Mouse (Mus musculus) layer of hippocampus, adult 8-10 months (tissue): ENCODE results near the gene Usp21. TPM values are rescaled to one million over a fixed set of nuclear protein-coding genes. Genes with fewer than 3 reads are reported as not detected.

Source experiments
- DNase-seq, 2 experiments: peaks; one replicate each; pipeline ENCODE4 v3.0.0; 2022; ENCODE audit warnings: low spot score in 2 of 2
- total RNA-seq, 4 experiments: library from RNA; stranded (reverse); gene quantifications; 2 replicates each; pipeline ENCODE4 v1.2.4; 2022

Usp21 gene
- total RNA-seq, 4 experiments from 2014 or later = 53.7 to 63.6 (median 58.8) TPM

DNA sequence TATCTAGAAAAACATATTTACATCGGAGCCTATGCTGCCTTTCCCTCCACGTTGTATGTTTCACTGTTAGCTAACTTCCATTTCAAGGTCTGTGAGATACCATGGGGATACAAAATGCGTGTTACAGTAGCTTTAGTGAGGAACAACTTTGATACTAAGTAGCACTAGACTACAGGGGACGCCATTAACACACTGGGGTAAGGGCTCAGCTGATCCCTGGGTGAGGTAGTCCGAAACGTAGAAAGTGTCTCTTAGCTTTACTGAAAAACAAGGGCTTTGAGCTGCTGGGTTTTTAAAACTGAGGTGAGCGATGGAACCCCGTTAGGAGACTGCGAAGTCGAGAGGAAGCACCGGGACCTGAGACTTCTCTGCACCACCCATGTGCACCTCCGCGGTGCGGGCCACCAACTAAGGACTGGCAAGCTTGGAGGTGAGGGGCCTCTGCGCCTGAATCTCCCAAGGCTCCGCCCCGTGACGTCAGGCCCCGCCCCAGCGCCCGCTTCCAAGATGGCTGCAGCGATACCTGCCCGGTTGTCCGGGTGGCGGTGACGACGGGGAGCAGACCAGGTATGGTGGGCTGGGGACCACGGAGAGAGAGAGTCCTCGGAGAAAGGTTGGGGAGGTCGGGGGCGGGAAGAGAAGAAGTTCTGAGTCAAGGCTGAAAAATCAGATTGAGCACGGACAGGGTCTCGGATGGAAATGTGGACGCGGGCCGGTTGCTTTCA is 17.8 kb downstream of the Usp21 start, which contains the start of gene B4galt3:
Gene B4galt3, plus strand, starts transcription at position 481 of the 725 bp plus-strand sequence.
- DNase-seq = peak; percentile 91 to 95

DNA sequence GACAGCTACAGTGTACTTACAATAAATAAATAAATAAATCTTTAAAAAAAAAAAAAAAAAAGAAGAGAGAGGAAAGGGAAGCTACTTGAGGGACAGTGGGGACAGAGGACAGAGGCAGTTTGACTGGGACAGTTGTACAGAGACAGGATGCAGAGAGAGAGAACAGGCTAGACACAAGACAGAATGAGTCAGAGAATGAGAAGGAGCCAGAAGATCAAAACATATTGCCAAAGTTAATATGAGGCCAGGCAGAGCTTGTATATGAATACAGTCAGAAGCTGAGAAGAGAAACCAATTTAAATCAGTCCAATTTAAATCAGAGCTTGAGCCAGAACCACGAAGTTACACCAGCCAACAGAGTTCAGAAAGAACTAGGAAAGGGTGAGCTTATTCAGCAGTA is 19.4 kb downstream of the Usp21 start:
- DNase-seq = no peak

DNA sequence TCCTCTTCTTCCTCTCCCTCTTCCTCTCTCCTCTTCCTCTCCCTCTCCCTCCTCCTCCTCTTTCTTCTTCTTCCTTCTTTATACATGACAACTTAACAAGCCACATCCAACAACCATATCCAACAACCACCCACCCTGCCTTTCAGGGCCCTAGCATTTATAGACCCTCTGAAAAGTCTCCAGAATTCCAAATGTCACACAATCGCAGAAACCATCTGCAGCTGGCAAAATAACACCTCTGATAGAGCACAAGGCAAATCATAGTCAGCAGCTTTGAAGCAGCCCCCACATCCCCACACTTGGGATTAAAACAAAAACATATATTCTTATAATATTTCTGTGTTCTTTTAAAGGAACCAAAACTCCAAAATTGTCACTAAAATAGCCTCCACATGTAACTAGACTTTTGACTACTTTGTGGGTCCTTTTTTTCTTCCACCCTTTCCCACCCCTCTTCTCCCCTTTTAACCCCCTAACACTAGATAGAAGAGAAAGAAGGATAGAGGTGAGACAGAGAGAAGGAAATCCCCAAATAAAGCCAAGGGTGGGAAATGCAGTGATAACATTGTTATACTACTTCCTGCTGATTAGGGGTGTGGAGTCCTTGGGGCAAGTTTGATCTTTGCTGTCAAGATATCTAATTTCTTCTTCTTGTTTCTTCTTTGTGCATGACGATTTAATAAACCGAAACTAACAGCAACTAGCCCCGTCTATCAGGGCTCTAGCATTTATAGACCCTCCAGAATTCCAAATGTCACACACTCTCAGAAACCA is 21.6 kb downstream of the Usp21 start:
- no peak for DNase-seq

DNA sequence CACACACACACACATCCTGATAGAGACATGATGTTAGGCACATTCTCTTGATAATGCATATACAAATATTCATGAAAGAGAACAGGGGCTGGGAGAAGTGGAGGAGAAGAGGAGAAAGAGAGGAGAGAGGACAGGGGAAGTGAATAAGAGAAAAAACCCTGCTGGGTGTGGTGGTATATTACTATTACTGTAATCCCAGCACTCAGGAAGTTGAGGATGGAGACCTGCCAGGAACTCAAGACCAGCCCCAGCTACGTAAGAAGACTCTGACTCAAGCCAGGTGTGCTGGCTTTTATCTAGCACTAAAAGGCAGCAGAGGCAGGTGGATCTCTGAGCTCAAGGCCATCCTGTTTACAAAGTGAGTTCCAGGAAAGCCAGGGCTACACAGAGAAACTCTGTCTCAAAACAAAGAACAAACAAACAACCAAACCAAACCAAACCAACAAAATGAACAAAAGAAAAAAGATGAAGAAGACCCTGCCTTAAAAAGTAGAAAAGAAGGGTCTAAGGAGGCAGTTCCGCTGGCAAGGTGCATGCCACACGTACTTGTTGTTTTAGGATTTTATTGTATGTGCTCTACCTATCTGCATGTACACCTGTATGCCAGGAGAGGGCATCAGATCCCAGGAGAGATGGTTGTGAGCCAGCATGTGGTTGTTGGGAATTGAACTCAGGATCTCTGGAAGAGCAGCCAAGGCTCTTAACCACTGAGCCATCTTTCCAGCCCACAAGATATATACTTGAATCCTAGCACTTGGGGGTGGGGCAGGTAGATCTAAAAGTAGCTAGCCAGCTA is 23.9 kb downstream of the Usp21 start:
- no peak for DNase-seq

DNA sequence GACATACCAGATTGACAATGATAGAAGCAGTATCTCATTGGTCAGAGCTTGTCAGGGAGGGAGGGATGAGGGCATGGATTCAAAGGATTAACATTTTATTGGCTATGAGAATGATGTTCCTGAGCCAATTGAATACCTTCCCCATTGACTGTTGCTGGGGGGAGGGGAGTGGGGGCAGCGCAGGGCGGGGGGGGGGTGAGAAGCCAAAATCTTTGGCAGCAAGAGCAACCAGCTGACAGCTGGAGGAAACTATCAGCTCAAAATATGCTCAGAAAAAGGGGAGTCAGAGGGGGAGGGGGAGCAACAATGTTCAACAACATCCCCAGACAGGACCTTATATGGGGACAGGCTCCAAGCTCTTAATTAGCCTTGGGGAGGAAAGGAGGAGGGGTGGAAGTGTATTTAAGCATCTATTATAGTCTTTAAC is 24.6 kb downstream of the Usp21 start:
- no peak for DNase-seq

DNA sequence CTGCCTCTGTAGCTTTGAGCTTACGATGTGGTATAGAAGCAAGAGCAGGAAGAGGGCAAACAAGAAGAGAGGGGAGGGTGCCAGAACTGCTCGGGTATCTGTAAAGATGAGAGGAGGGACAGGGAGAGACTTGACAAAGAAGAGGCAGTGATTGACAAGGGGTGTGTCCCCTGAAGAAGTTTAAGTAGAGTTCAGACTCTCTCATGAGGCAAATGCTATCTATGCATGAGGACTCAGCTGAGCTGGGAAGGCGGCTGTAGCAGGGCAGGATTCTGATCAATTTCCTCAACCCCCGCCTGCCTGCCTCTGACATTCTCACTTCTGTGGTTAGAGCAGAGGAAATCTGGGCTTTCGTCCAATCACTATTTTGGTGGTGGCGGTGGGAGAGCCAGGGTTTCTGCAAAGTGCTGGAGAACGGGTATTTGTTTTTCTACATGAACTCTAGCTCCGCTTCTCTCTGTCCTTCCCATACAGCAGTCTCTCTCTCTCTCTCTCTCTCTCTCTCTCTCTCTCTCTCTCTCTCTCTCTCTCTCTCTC is 25.1 kb downstream of the Usp21 start:
- DNase-seq = peak; percentile 86 to 89

DNA sequence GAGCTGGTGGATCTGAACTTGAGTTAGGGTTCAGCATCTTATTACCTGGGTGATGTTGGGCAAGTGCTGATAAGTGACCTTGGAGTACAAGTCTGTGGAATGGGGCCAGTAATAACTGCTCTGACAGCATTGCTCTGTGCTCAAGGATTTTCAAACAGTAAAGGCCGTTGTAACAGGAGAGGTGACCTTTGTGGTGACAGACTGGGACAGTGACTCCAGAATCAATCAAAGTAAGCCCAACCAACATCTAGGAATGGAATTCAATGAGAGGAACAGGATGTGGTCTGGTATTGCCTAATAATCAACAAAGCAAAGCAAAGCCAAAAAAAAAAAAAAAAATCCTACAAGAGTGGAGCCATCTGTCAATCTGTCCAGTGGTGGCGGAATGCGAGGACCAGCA is 27.5 kb downstream of the Usp21 start:
- no peak for DNase-seq

DNA sequence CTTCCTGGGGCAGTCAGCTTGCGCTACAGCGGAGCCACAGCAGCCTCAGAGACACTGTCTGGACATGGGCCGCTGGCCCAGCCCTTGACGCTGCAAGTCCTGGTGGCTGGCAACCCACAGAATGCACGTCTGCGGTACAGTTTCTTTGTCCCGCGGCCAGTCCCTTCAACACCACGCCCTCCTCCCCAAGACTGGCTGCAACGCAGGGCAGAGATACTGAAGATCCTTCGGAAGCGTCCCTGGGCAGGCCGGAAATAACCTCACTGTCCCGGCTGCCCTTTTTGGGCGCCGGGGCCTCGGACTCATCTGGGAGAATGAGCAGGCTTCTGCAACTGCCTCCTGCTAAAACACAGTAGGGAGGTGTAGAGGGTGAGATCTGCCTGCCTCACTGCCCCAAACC is 28.9 kb downstream of the Usp21 start:
- no peak for DNase-seq

DNA sequence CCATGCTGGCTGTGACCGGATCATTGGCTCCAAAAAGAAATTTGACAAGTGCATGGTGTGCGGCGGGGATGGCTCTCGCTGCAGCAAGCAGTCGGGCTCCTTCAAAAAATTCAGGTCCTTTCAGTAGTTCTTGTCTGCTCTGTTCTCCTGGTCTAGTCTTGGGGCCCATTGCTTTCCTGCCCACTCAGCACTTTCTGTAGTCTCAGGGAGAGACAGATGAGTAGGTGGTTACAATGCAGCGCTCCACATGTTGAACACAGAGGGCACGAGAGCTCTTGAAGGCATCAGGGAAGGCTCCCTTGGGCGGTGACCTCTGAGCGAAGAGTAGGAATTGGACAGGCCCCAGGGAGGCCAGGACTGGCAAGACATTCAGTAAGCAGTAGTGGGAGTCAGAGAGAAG is 30.0 kb downstream of the Usp21 start:
- DNase-seq = no peak

DNA sequence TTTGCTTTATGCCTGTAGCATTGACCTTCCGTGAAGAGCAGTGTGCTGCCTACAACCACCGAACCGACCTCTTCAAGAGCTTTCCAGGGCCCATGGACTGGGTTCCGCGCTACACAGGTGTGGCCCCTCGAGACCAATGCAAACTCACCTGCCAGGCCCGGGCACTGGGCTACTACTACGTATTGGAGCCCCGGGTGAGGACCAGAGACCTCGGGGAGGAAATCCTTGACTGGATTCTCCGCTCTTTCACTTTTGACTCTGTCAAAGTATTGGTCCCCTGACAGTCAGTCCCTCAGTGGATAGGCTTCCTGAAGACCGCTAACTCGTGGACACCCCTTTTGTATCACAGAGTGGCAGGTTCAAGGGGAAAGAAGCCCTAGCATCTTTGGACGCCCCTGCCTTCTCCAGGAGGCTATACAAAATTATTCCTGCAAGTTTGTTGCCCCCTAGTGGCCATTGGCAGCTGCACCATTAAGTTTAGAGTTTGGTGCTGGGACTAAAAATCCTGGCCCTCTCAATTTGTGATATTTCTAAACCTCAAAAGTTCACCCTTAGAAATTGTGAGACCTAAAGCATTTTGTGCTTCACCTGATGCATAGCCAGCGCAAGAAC is 30.7 kb downstream of the Usp21 start:
- peak in 1 of 2 experiments; percentile 68 for DNase-seq

DNA sequence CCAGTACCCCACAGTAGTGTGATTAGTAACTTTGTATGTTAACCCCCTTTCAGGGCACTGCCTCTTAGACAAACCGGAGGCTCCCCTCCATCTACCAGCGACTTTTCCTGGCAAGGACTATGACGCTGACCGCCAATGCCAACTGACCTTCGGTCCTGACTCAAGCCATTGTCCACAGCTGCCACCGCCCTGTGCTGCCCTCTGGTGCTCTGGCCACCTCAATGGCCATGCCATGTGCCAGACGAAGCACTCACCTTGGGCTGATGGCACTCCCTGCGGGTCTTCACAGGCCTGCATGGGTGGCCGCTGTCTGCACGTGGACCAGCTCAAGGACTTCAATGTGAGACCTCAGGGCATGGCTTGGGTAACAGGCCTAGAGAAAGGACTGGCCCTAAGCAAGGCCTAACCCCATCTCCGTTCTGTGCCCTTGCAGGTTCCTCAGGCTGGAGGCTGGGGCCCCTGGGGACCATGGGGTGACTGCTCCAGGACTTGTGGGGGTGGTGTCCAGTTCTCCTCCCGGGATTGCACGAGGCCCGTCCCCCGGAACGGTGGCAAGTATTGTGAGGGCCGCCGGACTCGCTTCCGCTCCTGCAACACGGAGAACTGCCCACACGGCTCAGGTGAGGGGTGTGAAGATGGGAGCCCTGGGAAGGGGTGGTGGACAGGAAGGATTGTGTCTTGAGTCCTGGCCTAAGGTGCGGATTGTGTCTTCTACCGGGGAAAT is 31.5 kb downstream of the Usp21 start:
- DNase-seq = no peak

DNA sequence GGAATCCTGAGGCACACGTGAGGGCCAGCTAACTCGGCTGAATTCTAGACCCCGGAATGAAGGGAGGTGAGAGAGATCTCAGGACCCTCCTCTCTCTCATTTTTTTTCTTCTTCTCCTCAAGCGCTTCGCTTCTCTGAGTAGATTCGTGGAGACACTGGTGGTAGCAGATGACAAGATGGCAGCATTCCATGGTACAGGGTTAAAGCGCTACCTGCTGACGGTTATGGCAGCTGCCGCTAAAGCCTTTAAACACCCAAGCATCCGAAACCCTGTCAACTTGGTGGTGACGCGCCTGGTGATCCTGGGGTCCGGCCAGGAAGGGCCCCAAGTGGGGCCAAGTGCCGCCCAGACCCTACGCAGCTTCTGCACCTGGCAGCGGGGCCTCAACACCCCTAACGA is 35.4 kb downstream of the Usp21 start:
- no peak for DNase-seq

DNA sequence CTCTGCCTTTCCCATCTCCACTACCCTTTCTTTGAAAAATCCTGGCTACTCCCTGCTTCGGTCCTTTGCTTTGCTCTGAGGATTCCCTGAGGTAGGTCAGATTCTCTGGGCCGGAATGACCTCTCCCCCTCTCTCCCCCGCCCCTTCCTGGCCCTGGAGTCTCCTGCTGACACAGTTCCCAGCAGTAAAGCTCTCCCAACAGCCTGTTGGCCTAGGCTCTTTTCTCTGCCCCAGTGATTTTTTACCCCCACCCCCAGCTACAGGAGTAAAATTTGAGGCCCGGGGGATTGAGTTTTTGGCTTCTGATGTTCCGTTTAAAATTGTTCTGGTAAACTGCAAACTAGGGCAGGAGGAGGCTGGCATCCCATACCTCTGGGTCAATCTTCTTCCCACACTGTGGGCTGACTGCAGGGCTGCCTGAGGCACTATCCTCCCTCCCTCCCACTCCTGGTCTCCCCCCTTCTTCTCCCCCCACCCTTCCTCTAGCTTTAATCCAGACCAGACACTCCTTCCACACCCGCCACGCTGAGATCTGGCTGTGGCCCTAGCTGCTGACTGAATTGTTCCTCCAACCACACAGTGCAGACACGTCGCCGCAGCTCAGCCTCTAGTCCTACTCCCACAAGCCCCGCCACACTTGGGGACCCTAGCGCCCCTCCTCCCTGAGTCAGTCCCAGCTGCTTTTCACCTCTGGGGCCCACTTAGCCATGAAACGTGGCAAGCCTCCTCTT is 36.0 kb downstream of the Usp21 start:
- DNase-seq = no peak

DNA sequence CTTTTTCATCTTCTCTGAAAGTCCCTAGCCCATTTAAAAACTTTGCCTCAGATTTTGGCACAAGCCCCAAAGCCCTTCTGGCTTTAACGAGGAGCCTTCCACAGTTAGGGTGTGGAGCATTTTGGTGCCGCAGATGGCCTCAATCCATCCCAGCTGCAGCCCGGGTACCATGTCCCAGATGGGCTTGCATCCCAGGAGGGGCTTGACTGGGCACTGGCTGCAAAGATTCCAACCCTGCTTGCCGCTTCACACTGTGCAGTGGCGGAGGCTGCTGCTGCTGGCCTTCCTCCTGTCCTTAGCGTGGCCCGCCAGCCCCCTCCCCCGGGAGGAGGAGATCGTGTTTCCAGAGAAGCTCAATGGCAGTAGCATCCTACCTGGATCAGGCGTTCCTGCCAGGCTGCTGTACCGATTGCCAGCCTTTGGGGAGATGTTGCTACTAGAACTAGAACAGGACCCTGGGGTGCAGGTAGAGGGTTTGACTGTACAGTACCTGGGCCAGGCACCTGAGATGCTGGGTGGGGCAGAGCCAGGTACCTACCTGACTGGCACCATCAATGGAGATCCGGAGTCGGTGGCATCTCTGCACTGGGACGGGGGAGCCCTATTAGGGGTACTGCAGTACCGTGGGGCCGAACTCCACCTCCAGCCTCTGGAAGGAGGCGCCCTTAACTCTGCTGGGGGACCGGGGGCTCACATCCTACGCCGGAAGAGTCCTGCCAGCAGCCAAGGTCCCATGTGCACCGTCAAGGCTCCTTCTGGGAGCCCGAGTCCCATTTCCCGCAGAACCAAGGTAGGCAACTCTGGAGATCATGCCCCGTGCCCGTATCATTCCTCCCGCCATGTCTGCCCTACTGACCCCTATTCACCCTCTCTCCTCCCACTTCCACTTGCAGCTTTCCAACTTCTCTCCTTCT is 36.9 kb downstream of the Usp21 start, which contains the start of gene Ndufs2:
Gene Ndufs2, minus strand, starts transcription at position 709 of the 914 bp plus-strand sequence.
- DNase-seq = no peak

DNA sequence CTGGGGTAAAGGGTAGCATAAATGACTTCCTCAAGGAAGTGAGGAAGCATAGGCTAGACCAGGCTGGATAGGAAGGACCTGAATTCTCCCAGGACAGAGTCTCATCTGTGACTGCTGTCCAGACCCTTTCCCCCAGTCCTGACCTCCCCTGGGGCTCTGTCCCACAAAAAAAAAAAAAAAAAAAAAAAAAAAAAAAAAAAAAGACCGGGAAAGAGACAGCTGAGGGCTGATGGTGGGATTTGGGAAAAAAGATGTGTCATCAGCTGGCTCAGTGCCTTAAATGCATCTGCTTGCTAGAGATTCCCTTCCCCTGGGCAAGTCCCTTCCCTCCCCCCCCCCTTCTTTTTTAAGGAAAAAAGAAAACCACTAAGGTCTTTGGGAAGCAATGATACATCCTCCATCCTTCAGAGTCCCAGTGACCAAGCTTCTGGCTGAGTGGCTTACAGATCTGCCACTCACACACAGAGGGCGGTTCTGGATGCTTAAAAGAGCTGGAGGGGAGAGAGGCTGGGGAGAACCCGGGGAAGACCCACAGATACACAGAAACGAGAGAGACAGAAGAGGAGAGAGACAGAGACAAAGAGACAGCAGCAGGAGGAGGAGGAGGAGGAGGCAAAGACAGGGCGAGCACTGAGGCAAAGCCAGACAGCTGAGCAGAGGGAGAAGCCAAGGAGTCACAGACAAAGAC is 37.7 kb downstream of the Usp21 start, which contains the start of gene Adamts4:
Gene Adamts4, plus strand, starts transcription at position 509 of the 688 bp plus-strand sequence.
- peak in 1 of 2 experiments; percentile 58 for DNase-seq

DNA sequence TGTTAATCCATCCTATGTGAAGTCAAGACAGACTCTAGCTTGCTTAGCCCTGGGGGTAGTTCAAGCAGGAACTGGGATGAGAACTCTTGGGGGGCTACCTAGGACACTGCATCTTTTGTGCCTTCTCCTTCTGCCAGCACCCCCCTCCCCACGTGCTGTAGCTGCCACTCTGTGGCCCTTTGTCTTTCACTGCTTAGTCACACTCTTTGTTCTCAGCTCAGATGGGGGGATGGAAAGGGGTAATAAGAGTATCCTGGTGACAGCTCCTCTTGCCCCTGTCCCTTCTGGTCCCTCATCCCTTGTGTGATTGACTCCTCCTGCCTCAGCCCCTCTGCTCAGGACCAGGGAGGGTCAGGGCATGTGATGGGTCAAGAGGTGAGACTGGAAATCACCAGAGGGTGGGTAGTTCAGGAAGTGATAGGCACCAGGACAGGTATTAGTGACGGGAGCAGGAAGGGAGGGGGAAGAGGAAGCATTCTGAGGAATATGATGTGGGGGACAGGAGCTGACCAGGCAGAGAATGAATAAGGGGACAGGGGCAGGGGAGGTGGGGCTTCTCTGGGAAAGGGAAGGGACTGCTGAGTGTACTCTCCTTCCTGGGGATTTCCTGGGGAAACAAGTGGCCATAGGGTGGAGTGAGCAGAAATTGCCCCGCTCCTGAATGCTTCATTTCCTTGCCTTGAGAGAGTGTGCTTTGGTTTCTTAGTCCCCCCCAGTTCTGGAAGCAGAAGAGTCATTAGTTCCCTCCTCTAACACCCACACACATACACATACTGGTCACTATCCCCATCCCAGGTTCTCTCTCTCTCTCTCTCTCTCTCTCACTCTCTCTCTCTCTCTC is 39.2 kb downstream of the Usp21 start:
- peak in 1 of 2 experiments; percentile 65 for DNase-seq

DNA sequence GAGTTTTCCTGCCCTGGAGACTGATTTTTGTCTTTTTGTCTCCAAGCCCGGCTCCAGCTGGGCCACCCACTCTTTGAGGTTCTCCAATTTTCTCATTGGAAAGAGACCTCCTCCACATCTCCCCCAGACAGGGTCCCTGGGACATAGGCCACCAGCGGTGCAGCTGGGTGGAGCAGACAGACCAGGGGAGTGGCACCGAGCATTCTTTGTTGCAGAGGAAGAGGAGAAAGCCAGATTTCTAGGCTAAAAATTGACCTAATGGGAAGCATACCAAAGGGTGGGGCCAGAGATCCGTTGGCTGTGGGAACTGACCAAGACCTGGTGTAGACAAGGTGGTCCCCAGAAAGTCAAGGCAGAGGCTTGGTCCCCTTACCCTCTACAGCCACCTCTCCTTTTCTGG is 39.9 kb downstream of the Usp21 start:
- no peak for DNase-seq
